Mouse (Mus musculus) thymus, postnatal 36 days (tissue): ENCODE results near the gene Olfr56.
A peak's percentile ranks its signal among the peaks of the same experiment; 100 is the strongest.
"Not testable (repeated sequence)": the region's sequence is repeated elsewhere in the genome, so short reads cannot be mapped to it uniquely, and the experiment has no call there.

ENCODE experiments used
- DNase-seq, 2 experiments: peaks; one replicate each; pipeline ENCODE4 v3.0.0; 2022; ENCODE audit warnings: mixed read lengths in 2 of 2

Olfr56 gene

DNA sequence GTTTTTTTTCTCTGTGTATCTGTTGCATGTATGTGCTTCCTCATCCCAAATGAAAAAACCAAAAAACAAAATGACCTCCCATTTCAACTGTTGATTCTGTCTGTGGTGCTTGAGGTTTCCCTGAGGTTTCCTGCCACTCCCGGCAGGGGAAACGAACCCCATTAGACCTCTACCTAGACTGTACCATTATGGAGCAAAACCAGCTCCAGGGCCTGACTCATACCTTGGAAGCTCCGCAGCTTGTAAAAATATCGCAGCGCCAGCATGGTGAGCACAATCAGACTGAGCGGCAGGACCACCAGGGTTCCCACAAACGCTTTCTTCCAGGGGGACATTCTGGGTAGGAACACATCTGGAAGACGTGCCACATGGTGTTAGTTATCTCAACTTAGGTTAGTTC, 196.7 kb downstream of the Olfr56 start:
- DNase-seq = peak; percentile 15 to 28

DNA sequence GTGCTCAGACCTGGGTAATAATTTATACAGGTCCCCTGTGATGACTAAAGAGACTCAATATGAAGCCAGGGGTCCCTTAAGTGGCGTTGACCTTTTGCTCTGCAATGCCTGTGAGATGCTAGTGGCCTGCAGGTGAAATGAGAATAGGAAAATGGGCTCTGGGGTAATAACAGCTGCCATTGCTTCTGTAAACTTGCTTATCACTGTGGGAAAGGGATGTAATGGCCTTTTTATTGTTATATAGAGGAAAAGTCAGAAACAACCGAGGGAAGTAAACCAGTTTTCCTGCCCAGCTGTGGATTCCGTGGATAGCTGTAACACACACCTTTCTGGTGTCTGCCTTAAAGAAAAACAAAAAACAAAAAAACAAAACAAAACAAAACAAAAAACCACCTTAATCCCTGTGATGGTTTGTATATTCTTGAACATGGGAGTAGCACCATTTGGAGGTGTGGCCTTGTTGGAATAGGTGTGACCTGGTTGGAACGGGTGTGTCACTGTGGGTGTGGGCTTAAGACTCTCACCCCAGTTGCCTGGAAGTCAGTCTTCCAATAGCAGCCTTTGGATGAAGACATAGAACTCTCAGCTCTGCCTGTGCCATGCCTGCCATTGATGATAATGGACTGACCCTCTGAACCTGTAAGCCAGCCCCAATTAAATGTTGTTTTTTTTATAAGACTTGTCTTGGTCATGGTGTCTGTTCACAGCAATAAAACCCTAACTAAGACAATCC, 197.5 kb downstream of the Olfr56 start:
- not testable (repeated sequence) for DNase-seq

DNA sequence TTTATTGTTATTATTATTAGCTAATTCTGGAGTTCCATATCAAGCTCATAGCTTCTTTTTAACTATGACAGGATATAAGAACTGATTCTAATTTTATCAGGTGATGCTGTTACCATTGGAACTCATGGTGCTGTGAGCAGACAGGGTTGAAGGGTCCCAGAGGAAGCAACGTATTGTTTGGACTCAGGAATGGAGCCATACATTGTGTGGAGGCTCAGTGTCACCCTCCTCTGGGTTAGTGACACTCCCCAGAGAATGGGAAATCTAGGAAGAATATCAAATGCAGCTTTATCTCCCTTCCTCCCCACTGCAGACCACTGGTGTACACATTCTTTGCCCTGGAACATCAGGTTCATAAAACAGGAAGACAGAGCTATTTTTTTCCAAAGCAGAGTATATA, 204.5 kb downstream of the Olfr56 start:
- no peak for DNase-seq
